Mouse (Mus musculus): Measurements from ENCODE around the gene Zswim1. TPM values are rescaled to one million over a fixed set of nuclear protein-coding genes. Genes with fewer than 3 reads are reported as not detected.

Zswim1 gene
- polyA plus RNA-seq, 1 experiment from 2014 or later, result 17.3 TPM

GRCm38 (mm10) chr2:164813557-164813956 is 8.9 kb upstream of the Zswim1 start:
- Histone ChIP-seq H3K9ac (replicated peaks) (no peak overlapping the region), H3K27me3 (no peaks in the 10 kb centered on the region), H3K4me2 (no peak overlapping the region), H3K27ac (no peak overlapping the region), H3K4me3 (replicated peaks) (no peak overlapping the region), H3K36me3 (peaks cover 12% of the 10 kb centered on the region), H3K9me3 (no peaks in the 10 kb centered on the region), H3K4me1 (replicated peaks) (no peaks in the 10 kb centered on the region)
- ATAC-seq (ENCODE audit: insufficient number of reproducible peaks, insufficient read depth, low FRiP score, low TSS enrichment, low read depth), result no peak
- 55% methylated on average over 2 of the region's 2 CpGs for WGBS

GRCm38 (mm10) chr2:164815348-164815747 is 7.1 kb upstream of the Zswim1 start:
- Histone ChIP-seq H3K4me3 (replicated peaks) (no peak overlapping the region), H3K27me3 (no peaks in the 10 kb centered on the region), H3K4me2 (no peak overlapping the region), H3K9ac (replicated peaks) (no peak overlapping the region), H3K27ac (no peak overlapping the region), H3K4me1 (replicated peaks) (no peaks in the 10 kb centered on the region), H3K36me3 (peaks cover 7% of the 10 kb centered on the region; the same call in 1 of the 2 replicates), H3K9me3 (no peaks in the 10 kb centered on the region)
- 88% methylated on average over 5 of the region's 5 CpGs for WGBS
- no peak for ATAC-seq (ENCODE audit: insufficient number of reproducible peaks, insufficient read depth, low FRiP score, low TSS enrichment, low read depth)

- 94% methylated on average over 8 of the region's 8 CpGs for WGBS
- no peak overlapping the region for H3K4me3 ChIP-seq (replicated peaks)
Measured at GRCm38 (mm10) chr2:164815821-164816220, 6.7 kb upstream of the Zswim1 start.

GRCm38 (mm10) chr2:164817206-164817605 is 5.3 kb upstream of the Zswim1 start:
- ATAC-seq (ENCODE audit: insufficient number of reproducible peaks, insufficient read depth, low FRiP score, low TSS enrichment, low read depth), result no peak
- Histone ChIP-seq H3K4me3 (replicated peaks) (no peak overlapping the region), H3K4me1 (replicated peaks) (peaks cover 3% of the 10 kb centered on the region; the same call in 1 of the 2 replicates), H3K9ac (replicated peaks) (no peak overlapping the region), H3K27me3 (no peaks in the 10 kb centered on the region), H3K4me2 (no peak overlapping the region), H3K9me3 (no peaks in the 10 kb centered on the region), H3K27ac (no peak overlapping the region), H3K36me3 (peaks cover 17% of the 10 kb centered on the region)
- 89% methylated on average over 6 of the region's 6 CpGs for WGBS

More at GRCm38 (mm10) chr2:164815821-164816220, 6.7 kb upstream of the Zswim1 start:
- no peak overlapping the region for H3K9ac ChIP-seq (replicated peaks)
- no peaks in the 10 kb centered on the region for H3K9me3 ChIP-seq
- H3K4me2 ChIP-seq, result no peak overlapping the region
- no peak overlapping the region for H3K27ac ChIP-seq
- H3K36me3 ChIP-seq, result peaks cover 11% of the 10 kb centered on the region
- H3K27me3 ChIP-seq, result no peaks in the 10 kb centered on the region
- ATAC-seq (ENCODE audit: insufficient number of reproducible peaks, insufficient read depth, low FRiP score, low TSS enrichment, low read depth), result no peak
- H3K4me1 ChIP-seq (replicated peaks), result no peaks in the 10 kb centered on the region

- no peak for ATAC-seq (ENCODE audit: insufficient number of reproducible peaks, insufficient read depth, low FRiP score, low TSS enrichment, low read depth)
- Histone ChIP-seq H3K27ac (no peak overlapping the region), H3K9me3 (no peaks in the 10 kb centered on the region), H3K4me1 (replicated peaks) (peaks cover 8% of the 10 kb centered on the region; the same call in 1 of the 2 replicates), H3K9ac (replicated peaks) (no peak overlapping the region), H3K36me3 (peaks cover 17% of the 10 kb centered on the region), H3K4me2 (no peak overlapping the region), H3K27me3 (no peaks in the 10 kb centered on the region), H3K4me3 (replicated peaks) (no peak overlapping the region)
- WGBS, result 73% methylated on average over 5 of the region's 5 CpGs
Measured at GRCm38 (mm10) chr2:164817703-164818102, 4.8 kb upstream of the Zswim1 start.

- Histone ChIP-seq H3K36me3 (peaks cover 33% of the 10 kb centered on the region), H3K4me1 (replicated peaks) (peaks cover 17% of the 10 kb centered on the region; the same call in 1 of the 2 replicates), H3K27me3 (no peaks in the 10 kb centered on the region), H3K27ac (no peak overlapping the region), H3K4me3 (replicated peaks) (no peak overlapping the region), H3K4me2 (no peak overlapping the region), H3K9me3 (no peaks in the 10 kb centered on the region), H3K9ac (replicated peaks) (no peak overlapping the region)
- no peak for ATAC-seq (ENCODE audit: insufficient number of reproducible peaks, insufficient read depth, low FRiP score, low TSS enrichment, low read depth)
- 82% methylated on average over 6 of the region's 6 CpGs for WGBS
Measured at GRCm38 (mm10) chr2:164821060-164821459, 1.4 kb upstream of the Zswim1 start.

- Histone ChIP-seq H3K27ac (peak overlapping the region; percentile 73; the same call in 1 of the 2 replicates), H3K4me3 (replicated peaks) (peak overlapping the region; percentile 72), H3K36me3 (peaks cover 54% of the 10 kb centered on the region), H3K4me1 (replicated peaks) (peaks cover 17% of the 10 kb centered on the region; the same call in 1 of the 2 replicates), H3K27me3 (no peaks in the 10 kb centered on the region), H3K9me3 (no peaks in the 10 kb centered on the region), H3K4me2 (peak overlapping the region; percentile 62), H3K9ac (replicated peaks) (peak overlapping the region; percentile 69)
- ATAC-seq (ENCODE audit: insufficient number of reproducible peaks, insufficient read depth, low FRiP score, low TSS enrichment, low read depth), result peak; percentile 50
- 2% methylated on average over 10 of the region's 10 CpGs for WGBS
Measured at GRCm38 (mm10) chr2:164823181-164823585, 697 bp downstream of the Zswim1 start.

GRCm38 (mm10) chr2:164823969-164824368 is 1.5 kb downstream of the Zswim1 start:
- no peak for ATAC-seq (ENCODE audit: insufficient number of reproducible peaks, insufficient read depth, low FRiP score, low TSS enrichment, low read depth)
- Histone ChIP-seq H3K36me3 (peaks cover 60% of the 10 kb centered on the region), H3K27me3 (no peaks in the 10 kb centered on the region), H3K9ac (replicated peaks) (no peak overlapping the region), H3K4me1 (replicated peaks) (peaks cover 17% of the 10 kb centered on the region; the same call in 1 of the 2 replicates), H3K4me2 (no peak overlapping the region; the same call in 1 of the 2 replicates), H3K27ac (no peak overlapping the region), H3K9me3 (no peaks in the 10 kb centered on the region), H3K4me3 (replicated peaks) (no peak overlapping the region)
- 94% methylated on average over 4 of the region's 4 CpGs for WGBS

GRCm38 (mm10) chr2:164825521-164825920 is 3.0 kb downstream of the Zswim1 start:
- 96% methylated on average over 17 of the region's 17 CpGs for WGBS
- Histone ChIP-seq H3K27me3 (no peaks in the 10 kb centered on the region), H3K4me3 (replicated peaks) (no peak overlapping the region), H3K27ac (no peak overlapping the region), H3K9ac (replicated peaks) (no peak overlapping the region), H3K4me1 (replicated peaks) (peaks cover 17% of the 10 kb centered on the region; the same call in 1 of the 2 replicates), H3K9me3 (no peaks in the 10 kb centered on the region), H3K36me3 (peaks cover 54% of the 10 kb centered on the region), H3K4me2 (no peak overlapping the region)
- no peak for ATAC-seq (ENCODE audit: insufficient number of reproducible peaks, insufficient read depth, low FRiP score, low TSS enrichment, low read depth)

GRCm38 (mm10) chr2:164827146-164827850 is 4.8 kb downstream of the Zswim1 start:
- Histone ChIP-seq H3K27me3 (no peaks in the 10 kb centered on the region), H3K9ac (replicated peaks) (no peak overlapping the region), H3K4me3 (replicated peaks) (no peak overlapping the region), H3K36me3 (peaks cover 45% of the 10 kb centered on the region), H3K4me1 (replicated peaks) (peaks cover 13% of the 10 kb centered on the region; the same call in 1 of the 2 replicates), H3K9me3 (no peaks in the 10 kb centered on the region), H3K27ac (no peak overlapping the region), H3K4me2 (no peak overlapping the region)
- ATAC-seq (ENCODE audit: insufficient number of reproducible peaks, insufficient read depth, low FRiP score, low TSS enrichment, low read depth), result no peak
- WGBS, result 87% methylated on average over 16 of the region's 16 CpGs

- Histone ChIP-seq H3K4me2 (no peak within 1 kb of the TSS), H3K36me3 (peaks cover 45% of the 10 kb centered on the region), H3K4me3 (replicated peaks) (no peak within 1 kb of the TSS), H3K27me3 (no peaks in the 10 kb centered on the region), H3K9ac (replicated peaks) (no peak within 1 kb of the TSS), H3K27ac (no peak within 1 kb of the TSS), H3K9me3 (no peaks in the 10 kb centered on the region), H3K4me1 (replicated peaks) (peaks cover 14% of the 10 kb centered on the region; the same call in 1 of the 2 replicates)
- ATAC-seq (ENCODE audit: insufficient number of reproducible peaks, insufficient read depth, low FRiP score, low TSS enrichment, low read depth), result no peak
- 91% methylated on average over 6 of the region's 6 CpGs for WGBS
Measured at GRCm38 (mm10) chr2:164828437-164828836, 6.0 kb downstream of the Zswim1 start, which contains the start of gene Spata25. TSS of gene Spata25 (minus strand) at chr2:164828537.

Data from limb, embryonic 12.5 days (tissue).